22 mouse cellular contexts compared by ENCODE assay signal in genomic region chr13:45934841-45935240, GRCm38 (mm10).
"Had no signal": no experiment of that assay in that cellular context is flagged by ENCODE, and none has a peak within 500 bp of the region (broad histone marks: within the 10 kb centered on the region; RNA-seq: fewer than 3 reads in every experiment).

No protein-coding gene starts in this region.

- H3K4me3 ChIP-seq: layer of hippocampus, adult 2 months; limb, embryonic 10.5 days; limb, embryonic 13.5 days; liver, embryonic 12.5 days; liver, embryonic 15.5 days; lung, embryonic 15.5 days; megakaryocyte, embryonic 14.5 days; midbrain, embryonic 10.5 days; midbrain, embryonic 13.5 days; myocyte; neural tube, embryonic 13.5 days had no signal

- H3K4me1 ChIP-seq: limb, embryonic 13.5 days; liver, embryonic 15.5 days; midbrain, embryonic 10.5 days had no signal

- DNase-seq: layer of hippocampus, adult 9-11 months; liver; lung, adult 18-20 months; lung, postnatal 10 days; lung, postnatal 36 days; right cerebral cortex, postnatal 25 days; thymus, adult 18-20 months; thymus, postnatal 14 days; thymus, postnatal 4 days had no signal

- H3K27ac ChIP-seq: kidney, postnatal 0 days; layer of hippocampus, adult 2 months; limb, embryonic 10.5 days; limb, embryonic 13.5 days; liver, embryonic 12.5 days; liver, embryonic 15.5 days; lung, embryonic 15.5 days; midbrain, embryonic 10.5 days had no signal

- H3K36me3 ChIP-seq: limb, embryonic 10.5 days; limb, embryonic 13.5 days; liver, embryonic 15.5 days; lung, embryonic 15.5 days; midbrain, embryonic 10.5 days; neural tube, embryonic 13.5 days had no signal

- ATAC-seq: liver, embryonic 12.5 days; midbrain, embryonic 13.5 days; midbrain, embryonic 16.5 days had no signal

- H3K27me3 ChIP-seq: limb, embryonic 13.5 days; liver, embryonic 12.5 days; liver, embryonic 15.5 days; lung, embryonic 15.5 days; megakaryocyte, embryonic 14.5 days; midbrain, embryonic 13.5 days; neural tube, embryonic 13.5 days had no signal

- H3K9ac ChIP-seq: limb, embryonic 13.5 days; liver, embryonic 12.5 days; liver, embryonic 15.5 days; lung, embryonic 15.5 days; midbrain, embryonic 13.5 days had no signal

- H3K9me3 ChIP-seq: limb, embryonic 10.5 days; limb, embryonic 13.5 days; liver, embryonic 15.5 days; lung, embryonic 15.5 days; midbrain, embryonic 13.5 days had no signal

- H3K4me2 ChIP-seq: limb, embryonic 13.5 days; liver, embryonic 12.5 days; liver, embryonic 15.5 days; lung, embryonic 15.5 days; midbrain, embryonic 13.5 days; neural tube, embryonic 13.5 days had no signal
